Mouse (Mus musculus) embryonic facial prominence, embryonic 14.5 days (tissue): ENCODE data around the gene Ehmt1. TPM values are rescaled to one million over a fixed set of nuclear protein-coding genes. Genes with fewer than 3 reads are reported as not detected.

Source experiments
- ATAC-seq: fragments of 200-750 bp; cut with Nextera tagmentation; 2 replicates; pipeline ENCODE4 v1.8.0; 2017; ENCODE audit warnings: low read depth, moderate number of reproducible peaks, moderate TSS enrichment
- DNase-seq: peaks from one replicate; pipeline ENCODE4 v3.0.0-alpha.2; 2015; ENCODE audit warnings: low spot score
- H3K27ac ChIP-seq: fragments of 300-500 bp; sonication (generic); replicated peaks from 2 replicates; pipeline ENCODE4 v1.5.1; 2014; ENCODE audit warnings: low read depth, mild to moderate bottlenecking, low read length, moderate library complexity
- H3K27me3 ChIP-seq: fragments of 300-500 bp; sonication (generic); replicated peaks from 2 replicates; pipeline ENCODE4 v1.6.1; 2014; ENCODE audit warnings: low read length; ENCODE audit not compliant: control insufficient read depth, insufficient read depth
- H3K36me3 ChIP-seq: fragments of 300-500 bp; sonication (generic); 2 replicates; pipeline ENCODE4 v1.6.1; 2014; ENCODE audit warnings: low read length, mixed read lengths; ENCODE audit not compliant: control insufficient read depth, insufficient read depth
- H3K4me1 ChIP-seq: fragments of 300-500 bp; sonication (generic); 2 replicates; pipeline ENCODE4 v1.6.1; 2014; ENCODE audit warnings: antibody characterized with exemption, low read length; ENCODE audit not compliant: control insufficient read depth, insufficient read depth
- H3K4me2 ChIP-seq: fragments of 300-500 bp; sonication (generic); 2 replicates; pipeline ENCODE4 v1.6.1; 2014; ENCODE audit warnings: low read depth, mild to moderate bottlenecking, low read length, moderate library complexity, mixed read lengths
- H3K4me3 ChIP-seq: fragments of 300-500 bp; sonication (generic); 2 replicates; pipeline ENCODE4 v1.5.1; 2014; ENCODE audit warnings: low read depth, mild to moderate bottlenecking, low read length
- H3K9ac ChIP-seq: fragments of 300-500 bp; sonication (generic); 2 replicates; pipeline ENCODE4 v1.6.1; 2014; ENCODE audit warnings: low read depth, mild to moderate bottlenecking, low read length, moderate library complexity, mixed read lengths
- H3K9me3 ChIP-seq: fragments of 300-500 bp; sonication (generic); 2 replicates; pipeline ENCODE4 v1.6.1; 2016; ENCODE audit warnings: low read length; ENCODE audit not compliant: control insufficient read depth
- WGBS: fragments of 180-500 bp; shearing (Covaris S2); extraction: QIAGEN DNeasy Blood & Tissue Kit; methylation state at CpG from one replicate; pipeline ENCODE4 v1.1.7; 2014; 5-methylcytosine and 5-hydroxymethylcytosine counted together
- polyA plus RNA-seq: library from polyadenylated mRNA; unstranded; fragments of >200 nt; fragmentation: Nextera tagmentation; extraction: Ambion mirVana; gene quantifications from 2 replicates; pipeline ENCODE4 v1.2.1, GENCODE M21; 2014

Gene Ehmt1
- polyA plus RNA-seq, 1 experiment from 2014 or later: 67.1 TPM

DNA sequence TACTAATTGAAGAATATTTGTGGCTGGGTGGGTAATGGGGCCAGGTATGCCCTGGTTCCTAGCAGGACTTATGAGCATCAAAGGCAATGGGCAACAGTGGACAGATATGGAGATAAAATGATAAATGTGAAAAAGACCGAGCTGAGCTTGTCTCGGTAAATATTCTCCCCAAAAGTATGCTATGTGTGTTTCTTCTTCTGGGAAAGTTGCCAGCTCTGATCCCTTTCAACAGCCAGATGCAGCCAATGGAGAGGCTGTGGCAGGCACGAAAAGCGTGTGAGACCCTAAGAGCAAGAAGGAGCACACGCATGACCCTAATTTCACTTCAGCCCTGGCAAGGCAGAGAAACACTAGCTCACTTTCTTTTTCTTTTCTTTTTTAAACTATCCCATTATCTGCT is 18.4 kb downstream of the Ehmt1 start:
- Histone ChIP-seq H3K36me3 (peaks cover 4% of the 10 kb centered on the region; the same call in 1 of the 2 replicates), H3K9me3 (no peaks in the 10 kb centered on the region), H3K4me3 (no peak overlapping the region), H3K9ac (no peak overlapping the region), H3K27me3 (no peaks in the 10 kb centered on the region), H3K4me1 (peaks cover 13% of the 10 kb centered on the region), H3K4me2 (no peak overlapping the region), H3K27ac (no peak overlapping the region)
- ATAC-seq (no peak), DNase-seq (peak; percentile 77)
- WGBS: 38% methylated on average over 5 of the region's 5 CpGs

DNA sequence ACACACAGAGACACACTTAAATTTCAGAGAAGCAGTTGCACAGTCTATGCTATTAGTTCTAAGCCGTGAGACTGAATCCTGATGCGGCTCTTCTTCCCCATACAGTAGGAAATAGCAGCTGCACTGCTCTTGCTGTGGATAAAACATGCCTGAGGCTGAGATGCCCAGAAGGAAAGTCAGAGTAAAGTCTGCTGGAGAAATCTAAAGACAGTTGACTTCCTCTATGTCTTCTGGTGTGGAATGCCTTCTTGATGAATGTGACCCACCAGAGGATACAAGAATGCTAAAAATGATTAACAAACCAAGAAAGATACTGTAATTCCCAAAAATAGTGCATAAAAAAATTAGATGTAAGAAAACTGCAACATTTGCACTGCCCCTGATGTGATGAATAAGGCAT is 20.1 kb downstream of the Ehmt1 start:
- DNase-seq (no peak), ATAC-seq (no peak)
- WGBS: 87% methylated on average over 2 of the region's 2 CpGs
- Histone ChIP-seq H3K4me2 (no peak overlapping the region), H3K9ac (no peak overlapping the region), H3K4me1 (0 out of 2 replicates have a peak, but pooled peaks cover 5% of the 10 kb centered on the region), H3K27ac (no peak overlapping the region), H3K36me3 (peaks cover 4% of the 10 kb centered on the region; the same call in 1 of the 2 replicates), H3K9me3 (no peaks in the 10 kb centered on the region), H3K27me3 (no peaks in the 10 kb centered on the region), H3K4me3 (no peak overlapping the region)

- 76% methylated on average over 4 of the region's 4 CpGs for WGBS
- DNase-seq (no peak), ATAC-seq (no peak)
- H3K27me3 ChIP-seq: no peaks in the 10 kb centered on the region
- peaks cover 4% of the 10 kb centered on the region; the same call in 1 of the 2 replicates for H3K36me3 ChIP-seq
- H3K4me1 ChIP-seq: no peaks in the 10 kb centered on the region
- H3K4me3 ChIP-seq: no peak overlapping the region
- no peak overlapping the region for H3K9ac ChIP-seq
- H3K4me2 ChIP-seq: no peak overlapping the region
- H3K9me3 ChIP-seq: no peaks in the 10 kb centered on the region
- no peak overlapping the region for H3K27ac ChIP-seq
Measured at GRCm38 (mm10) chr2:24896761-24897160, 22.7 kb downstream of the Ehmt1 start.

- 91% methylated on average over 1 of the region's 1 CpGs for WGBS
- Histone ChIP-seq H3K27me3 (no peaks in the 10 kb centered on the region), H3K36me3 (peaks cover 2% of the 10 kb centered on the region; the same call in 1 of the 2 replicates), H3K9ac (no peak overlapping the region), H3K4me1 (no peaks in the 10 kb centered on the region), H3K4me3 (no peak overlapping the region), H3K9me3 (no peaks in the 10 kb centered on the region), H3K4me2 (no peak overlapping the region), H3K27ac (no peak overlapping the region)
- ATAC-seq: no peak
- no peak for DNase-seq
Measured at GRCm38 (mm10) chr2:24894211-24894610, 25.2 kb downstream of the Ehmt1 start.

DNA sequence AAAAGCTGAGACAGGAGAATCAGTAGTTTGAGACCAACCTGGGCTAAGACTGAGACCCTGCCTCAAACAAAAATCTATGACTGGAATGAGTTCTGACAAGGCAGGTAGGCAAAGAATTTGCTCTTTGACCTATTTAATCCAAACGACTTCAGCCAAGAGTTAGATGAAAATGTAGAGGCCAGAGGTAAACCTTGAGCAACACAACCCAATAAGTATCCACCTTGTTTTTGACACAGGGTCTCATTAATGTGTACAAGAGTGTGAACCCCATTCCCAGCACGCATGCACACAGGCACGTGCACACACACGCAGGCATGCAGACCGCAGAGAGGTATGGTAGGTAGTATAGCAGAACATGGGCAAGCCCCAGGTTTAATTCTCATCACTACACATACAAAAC is 27.1 kb downstream of the Ehmt1 start:
- Histone ChIP-seq H3K27me3 (no peaks in the 10 kb centered on the region), H3K9ac (no peak overlapping the region), H3K36me3 (no peaks in the 10 kb centered on the region), H3K4me1 (no peaks in the 10 kb centered on the region), H3K9me3 (no peaks in the 10 kb centered on the region), H3K4me3 (no peak overlapping the region), H3K27ac (no peak overlapping the region), H3K4me2 (no peak overlapping the region)
- ATAC-seq: no peak
- no peak for DNase-seq
- WGBS: 82% methylated on average over 5 of the region's 5 CpGs

- no peaks in the 10 kb centered on the region for H3K27me3 ChIP-seq
- ATAC-seq (no peak), DNase-seq (no peak)
- no peak overlapping the region for H3K4me3 ChIP-seq
- no peak overlapping the region for H3K27ac ChIP-seq
- no peaks in the 10 kb centered on the region for H3K4me1 ChIP-seq
- H3K4me2 ChIP-seq: no peak overlapping the region
- 67% methylated on average over 6 of the region's 6 CpGs for WGBS
- H3K9ac ChIP-seq: no peak overlapping the region
- peaks cover 9% of the 10 kb centered on the region; the same call in 1 of the 2 replicates for H3K36me3 ChIP-seq
- no peaks in the 10 kb centered on the region for H3K9me3 ChIP-seq
Measured at GRCm38 (mm10) chr2:24890541-24891447, 28.6 kb downstream of the Ehmt1 start.

GRCm38 (mm10) chr2:24888895-24889294 is 30.5 kb downstream of the Ehmt1 start:
- H3K4me1 ChIP-seq: no peaks in the 10 kb centered on the region
- H3K9ac ChIP-seq: no peak overlapping the region
- H3K4me2 ChIP-seq: no peak overlapping the region
- peaks cover 27% of the 10 kb centered on the region for H3K36me3 ChIP-seq
- no peak overlapping the region for H3K4me3 ChIP-seq
- H3K27ac ChIP-seq: no peak overlapping the region
- no peaks in the 10 kb centered on the region for H3K27me3 ChIP-seq
- 85% methylated on average over 5 of the region's 5 CpGs for WGBS
- no peak for DNase-seq
- ATAC-seq: no peak
- no peaks in the 10 kb centered on the region for H3K9me3 ChIP-seq

DNA sequence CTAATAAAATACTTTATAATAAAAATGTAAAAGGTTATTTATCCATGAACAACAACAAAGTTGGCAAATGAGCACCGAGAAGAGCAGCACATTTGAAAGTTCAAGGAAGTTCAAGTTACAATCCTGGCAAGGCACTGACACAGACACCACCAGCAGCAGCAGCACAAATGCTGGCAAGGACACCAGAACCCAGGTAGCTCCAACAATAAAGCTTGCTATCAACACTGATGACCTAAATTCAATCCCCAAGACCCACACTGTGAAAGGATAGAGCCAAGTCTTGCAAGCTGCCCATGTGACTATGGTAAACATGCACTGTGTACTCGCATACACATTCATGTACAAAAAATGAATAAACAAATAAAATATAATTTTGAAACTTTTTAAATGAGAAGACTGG is 38.7 kb downstream of the Ehmt1 start:
- Histone ChIP-seq H3K4me1 (no peaks in the 10 kb centered on the region), H3K9ac (no peak overlapping the region), H3K27me3 (no peaks in the 10 kb centered on the region), H3K36me3 (peaks cover 70% of the 10 kb centered on the region), H3K9me3 (no peaks in the 10 kb centered on the region), H3K4me3 (no peak overlapping the region), H3K27ac (no peak overlapping the region), H3K4me2 (no peak overlapping the region)
- DNase-seq: no peak
- no peak for ATAC-seq
- WGBS: 94% methylated on average over 2 of the region's 2 CpGs

DNA sequence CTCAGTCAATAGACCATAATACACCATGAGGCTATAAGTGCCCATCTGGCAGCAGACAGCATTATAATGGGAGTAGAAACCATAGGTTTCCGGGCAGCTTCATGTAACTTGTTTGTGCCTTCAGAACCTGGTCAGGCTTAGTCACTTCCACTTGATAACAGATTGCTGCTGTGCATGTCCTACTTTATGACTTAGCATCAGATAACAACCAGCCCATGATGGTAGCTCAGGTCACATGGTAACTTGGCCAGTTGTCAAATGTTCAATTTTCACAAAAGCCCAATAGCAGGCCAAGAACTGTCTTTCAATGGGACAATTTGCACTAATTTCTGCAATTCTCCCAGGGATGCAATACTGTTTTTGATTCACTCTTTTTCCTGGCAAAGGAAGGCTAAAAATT is 48.5 kb downstream of the Ehmt1 start:
- Histone ChIP-seq H3K4me1 (no peaks in the 10 kb centered on the region), H3K4me2 (no peak overlapping the region), H3K4me3 (no peak overlapping the region), H3K9me3 (no peaks in the 10 kb centered on the region), H3K27ac (no peak overlapping the region), H3K36me3 (peaks cover 58% of the 10 kb centered on the region), H3K9ac (no peak overlapping the region), H3K27me3 (no peaks in the 10 kb centered on the region)
- ATAC-seq: no peak
- DNase-seq: no peak
- 94% methylated on average over 1 of the region's 1 CpGs for WGBS
